10 mouse cellular contexts compared by ENCODE assay signal in genomic region chr11:8579789-8580188, GRCm38 (mm10).
DNase-seq lines count a peak whose midpoint lies in the region; ATAC-seq lines count a peak whose summit lies in the region.
"Had no signal": no experiment of that assay in that cellular context is flagged by ENCODE, and none has a peak within 500 bp of the region (broad histone marks: within the 10 kb centered on the region; RNA-seq: fewer than 3 reads in every experiment).

No protein-coding gene starts in this region.

- peak overlapping the region; percentile 14; the same call in 1 of the 2 replicates for H3K27ac ChIP-seq in kidney, embryonic 16.5 days (ENCODE audit: low read length)
- H3K27ac ChIP-seq in embryonic facial prominence, embryonic 15.5 days (replicated peaks): no peak overlapping the region; the same call in 1 of the 2 replicates
- H3K27ac ChIP-seq in stomach, embryonic 14.5 days (ENCODE audit: low read length): peak overlapping the region; percentile 52; the same call in 1 of the 2 replicates

- peaks cover 51% of the 10 kb centered on the region for H3K4me1 ChIP-seq in kidney, embryonic 16.5 days (ENCODE audit: insufficient read depth, low read length)
- H3K4me1 ChIP-seq in embryonic facial prominence, embryonic 15.5 days: peaks cover 10% of the 10 kb centered on the region
- H3K4me1 ChIP-seq in stomach, embryonic 14.5 days (ENCODE audit: control insufficient read depth, insufficient read depth, low read length): peaks cover 20% of the 10 kb centered on the region

- no peaks in the 10 kb centered on the region for H3K36me3 ChIP-seq in kidney, embryonic 16.5 days (ENCODE audit: insufficient read depth, low read length)
- peaks cover 5% of the 10 kb centered on the region for H3K36me3 ChIP-seq in embryonic facial prominence, embryonic 15.5 days
- peaks cover 16% of the 10 kb centered on the region for H3K36me3 ChIP-seq in stomach, embryonic 14.5 days (ENCODE audit: control insufficient read depth, insufficient read depth, low read length)
- H3K36me3 ChIP-seq: G1E had no signal

- no peaks in the 10 kb centered on the region for H3K27me3 ChIP-seq in kidney, embryonic 16.5 days (ENCODE audit: insufficient read depth, low read length)
- no peaks in the 10 kb centered on the region for H3K27me3 ChIP-seq in embryonic facial prominence, embryonic 15.5 days
- H3K27me3 ChIP-seq in stomach, embryonic 14.5 days (ENCODE audit: control insufficient read depth, insufficient read depth, low read length): no peaks in the 10 kb centered on the region

- no peak overlapping the region for H3K4me3 ChIP-seq in kidney, embryonic 16.5 days (ENCODE audit: low read length)
- H3K4me3 ChIP-seq in embryonic facial prominence, embryonic 15.5 days (replicated peaks): no peak overlapping the region
- H3K4me3 ChIP-seq in stomach, embryonic 14.5 days (ENCODE audit: low read depth, low read length): no peak overlapping the region

- H3K4me2 ChIP-seq in kidney, embryonic 16.5 days (replicated peaks; ENCODE audit: low read depth, low read length): no peak overlapping the region
- no peak overlapping the region for H3K4me2 ChIP-seq in embryonic facial prominence, embryonic 15.5 days (replicated peaks)
- no peak overlapping the region for H3K4me2 ChIP-seq in stomach, embryonic 14.5 days (replicated peaks; ENCODE audit: low read depth, low read length)

- no peak for DNase-seq in kidney, adult 8-10 months
- peak; percentile 35 to 59 for DNase-seq in heart, postnatal 36 days
- DNase-seq in embryo, embryonic 9.5 days (ENCODE audit: extremely low spot score): no peak
- DNase-seq in natural killer cell, adult 2 months (ENCODE audit: low spot score in 2 of 2): no peak
- DNase-seq in urinary bladder, postnatal 25 days (ENCODE audit: low spot score): no peak
- DNase-seq: cerebellum, adult 9-10 months had no signal

- no peak for ATAC-seq in kidney, embryonic 16.5 days (ENCODE audit: low FRiP score, low TSS enrichment)
- 0 out of 2 replicates have a peak, but pooled peaks have one; percentile 35 for ATAC-seq in embryonic facial prominence, embryonic 15.5 days (ENCODE audit: insufficient number of reproducible peaks, low FRiP score, low TSS enrichment, low read depth)
- ATAC-seq in stomach, embryonic 14.5 days (ENCODE audit: insufficient number of reproducible peaks, insufficient read depth, low FRiP score, low read depth): no peak

- H3K9ac ChIP-seq in kidney, embryonic 16.5 days (replicated peaks; ENCODE audit: low read length): no peak overlapping the region
- no peak overlapping the region for H3K9ac ChIP-seq in embryonic facial prominence, embryonic 15.5 days
- H3K9ac ChIP-seq in stomach, embryonic 14.5 days (replicated peaks; ENCODE audit: low read depth, low read length): no peak overlapping the region

- H3K9me3 ChIP-seq in kidney, embryonic 16.5 days (ENCODE audit: low read length): no peaks in the 10 kb centered on the region
- H3K9me3 ChIP-seq in embryonic facial prominence, embryonic 15.5 days (replicated peaks): no peaks in the 10 kb centered on the region
- no peaks in the 10 kb centered on the region for H3K9me3 ChIP-seq in stomach, embryonic 14.5 days (ENCODE audit: control insufficient read depth, low read depth, low read length)

- intact Hi-C loops in heart, postnatal 36 days (cut with DNase I): no loop called here

- WGBS in kidney, embryonic 16.5 days: 50% methylated on average over 5 of the region's 5 CpGs
- WGBS in embryonic facial prominence, embryonic 15.5 days: 67% methylated on average over 5 of the region's 5 CpGs
- 60% methylated on average over 5 of the region's 5 CpGs for WGBS in stomach, embryonic 14.5 days

Comparison
In these comparisons a context has a peak if more than half of its experiments do, and no peak if none do; other contexts are left out.
1. DNase-seq: peak in heart, postnatal 36 days (2 of 2); none in kidney, adult 8-10 months (0 of 2), embryo, embryonic 9.5 days (single experiment), natural killer cell, adult 2 months (0 of 2) and urinary bladder, postnatal 25 days (single experiment).